Mouse (Mus musculus) kidney, postnatal 10 days (tissue): ENCODE data around the gene Gm8922.
"Not testable (repeated sequence)": the region's sequence is repeated elsewhere in the genome, so short reads cannot be mapped to it uniquely, and the experiment has no call there.

Source experiments
- DNase-seq: peaks from one replicate; pipeline ENCODE4 v3.0.0; 2021; ENCODE audit warnings: mixed read lengths

Gene Gm8922

GRCm38 (mm10) chr5:11681659-11682058 lies at the start of gene Gm8922:
Gm8922 (plus strand) TSS chr5:11681959.
- not testable (repeated sequence) for DNase-seq
